Mouse (Mus musculus) splenic B cell, adult 2 months (primary cell): ENCODE results near the gene Nwd2.
A peak's percentile ranks its signal among the peaks of the same experiment; 100 is the strongest.

ENCODE experiments used
- DNase-seq: peaks from one replicate; pipeline ENCODE4 v3.0.0-alpha.2; 2011; ENCODE audit warnings: low read depth, low spot score
- H3K27me3 ChIP-seq: 2 replicates; pipeline ENCODE4 v1.6.1; 2012; ENCODE audit warnings: mild to moderate bottlenecking, low read length, moderate library complexity, mixed read lengths; ENCODE audit not compliant: control insufficient read depth, poor library complexity, insufficient read depth, severe bottlenecking
- H3K36me3 ChIP-seq: 2 replicates; pipeline ENCODE4 v1.6.1; 2012; ENCODE audit warnings: mild to moderate bottlenecking, low read length, moderate library complexity, mixed read lengths; ENCODE audit not compliant: control insufficient read depth, poor library complexity, insufficient read depth, severe bottlenecking

The Nwd2 gene

DNA sequence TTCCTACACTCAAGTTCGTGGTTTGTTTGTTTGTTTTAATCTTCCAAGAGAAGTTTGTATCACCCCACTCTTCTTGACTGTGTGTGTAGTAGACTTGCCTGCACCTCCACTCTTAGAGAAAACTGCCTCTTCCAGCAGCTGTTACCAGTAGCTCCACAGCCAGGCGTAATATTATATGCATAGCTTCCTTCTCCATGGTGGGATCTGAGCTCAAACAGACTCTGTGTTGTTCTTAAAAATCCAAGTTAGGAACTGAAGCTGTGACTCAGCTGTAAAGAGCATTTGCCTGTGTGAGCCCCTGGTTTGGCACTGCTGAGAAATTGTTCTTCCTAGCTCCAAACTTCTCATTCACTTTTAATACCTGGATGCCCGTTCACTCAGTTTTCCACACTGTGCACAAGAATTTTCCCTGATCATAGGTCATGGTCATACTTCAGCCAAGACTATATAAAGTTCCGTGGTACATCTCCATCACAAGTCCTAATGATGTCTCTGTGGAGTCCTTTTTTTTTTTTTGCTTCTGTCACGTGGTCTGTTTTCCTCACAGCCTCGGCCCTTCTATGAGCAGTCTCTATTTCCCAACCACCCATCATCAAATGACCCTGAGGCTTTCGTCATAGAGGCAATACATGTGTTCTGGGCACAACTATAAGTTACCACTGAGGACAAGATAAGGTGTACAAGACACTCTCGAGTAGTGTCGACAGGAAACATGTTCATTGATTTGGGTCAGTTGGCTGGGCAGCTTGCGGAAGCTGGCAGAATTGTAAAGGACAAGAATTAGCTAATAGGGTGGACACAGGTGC lies 179.7 kb downstream of the Nwd2 start:
- no peak for DNase-seq
- H3K27me3 ChIP-seq = no peaks in the 10 kb centered on the region

DNA sequence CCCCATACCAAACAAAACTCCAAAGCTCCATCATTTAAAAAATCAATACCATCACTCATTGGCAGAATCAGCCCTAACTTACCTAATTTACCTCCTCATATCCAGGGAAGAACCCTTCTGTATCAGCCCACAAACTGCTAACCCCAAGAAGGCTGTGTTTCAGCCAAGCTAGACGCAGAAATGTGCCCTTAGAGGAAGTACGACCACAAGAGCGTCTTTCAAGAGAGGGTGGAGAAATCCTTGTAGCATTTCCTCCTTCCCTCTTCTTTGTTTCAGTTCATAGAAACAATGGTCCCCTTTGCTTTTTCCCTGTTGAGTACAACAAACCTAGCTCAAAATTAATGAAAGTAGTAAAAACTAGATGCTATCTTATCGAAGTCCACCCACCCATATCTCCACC lies 182.2 kb downstream of the Nwd2 start:
- peak; percentile 56 for DNase-seq
- no peaks in the 10 kb centered on the region for H3K36me3 ChIP-seq
- no peaks in the 10 kb centered on the region for H3K27me3 ChIP-seq

More for the DNA sequence above, 179.7 kb downstream of the Nwd2 start:
- no peaks in the 10 kb centered on the region for H3K36me3 ChIP-seq

- no peak for DNase-seq
- Histone ChIP-seq H3K36me3 (no peaks in the 10 kb centered on the region), H3K27me3 (no peaks in the 10 kb centered on the region)
Measured at GRCm38 (mm10) chr5:63833955-63834354, 185.1 kb downstream of the Nwd2 start.

DNA sequence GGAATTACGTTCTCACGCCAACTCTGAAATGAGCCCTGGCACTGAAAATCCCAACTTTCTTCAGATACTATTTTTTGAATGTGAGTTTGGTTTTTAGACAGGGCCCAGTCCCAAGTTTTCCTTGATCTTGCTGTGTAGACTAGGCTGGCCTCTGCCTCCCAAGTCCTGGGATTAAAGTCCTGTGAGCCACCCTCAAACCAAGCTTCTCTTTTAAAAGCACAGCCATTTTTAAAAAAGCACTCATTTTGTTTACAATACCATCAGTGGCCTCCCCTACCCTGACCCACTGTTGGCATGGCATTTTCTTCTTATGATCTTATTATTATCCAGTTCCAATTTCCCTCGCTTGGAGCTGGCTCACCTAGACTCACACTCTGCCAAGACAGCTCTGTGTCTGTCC lies 185.5 kb downstream of the Nwd2 start:
- DNase-seq = no peak
- H3K36me3 ChIP-seq = no peaks in the 10 kb centered on the region
- H3K27me3 ChIP-seq = no peaks in the 10 kb centered on the region

DNA sequence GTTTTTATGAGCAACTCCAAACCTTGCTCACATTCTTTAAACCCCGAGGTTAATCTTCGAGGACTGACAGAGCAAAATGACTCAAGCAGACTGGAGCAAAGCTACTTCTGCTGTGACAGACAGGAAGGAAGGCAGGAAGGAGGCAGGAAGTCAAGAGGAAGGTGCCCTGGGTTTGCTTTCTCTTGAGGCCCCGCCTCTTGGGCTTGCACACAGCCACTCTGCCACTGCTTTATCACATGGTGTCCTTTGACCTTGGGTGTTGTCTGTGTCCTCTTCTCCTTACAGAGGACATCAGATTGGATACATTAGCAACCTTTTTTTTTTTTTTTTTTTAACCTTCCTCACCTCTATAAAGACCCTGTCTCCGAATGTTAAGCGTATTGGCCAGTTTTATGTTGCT lies 188.2 kb downstream of the Nwd2 start:
- no peaks in the 10 kb centered on the region for H3K27me3 ChIP-seq
- H3K36me3 ChIP-seq = no peaks in the 10 kb centered on the region
- DNase-seq = peak; percentile 44

DNA sequence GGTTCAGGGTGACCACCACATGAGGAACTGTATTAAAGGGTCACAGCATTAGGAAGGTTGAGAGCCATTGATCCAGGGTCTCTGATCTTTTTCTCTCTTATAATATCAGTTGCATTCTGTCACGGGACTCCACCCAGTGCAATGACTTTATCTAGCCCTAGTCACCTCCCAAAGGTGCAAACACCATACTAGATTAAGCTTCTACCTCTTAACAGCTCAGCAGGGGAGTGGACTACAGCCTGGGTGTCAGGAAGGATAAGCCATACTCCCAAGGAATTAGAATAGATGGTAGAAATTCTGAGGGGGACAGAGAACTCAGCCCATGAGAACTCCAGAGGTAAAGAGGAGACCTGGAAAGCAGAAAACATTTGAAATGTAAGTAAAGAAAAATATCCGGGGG lies 188.9 kb downstream of the Nwd2 start:
- H3K36me3 ChIP-seq = no peaks in the 10 kb centered on the region
- DNase-seq = no peak
- H3K27me3 ChIP-seq = no peaks in the 10 kb centered on the region

- no peaks in the 10 kb centered on the region for H3K36me3 ChIP-seq
- H3K27me3 ChIP-seq = no peaks in the 10 kb centered on the region
- no peak for DNase-seq
Measured at GRCm38 (mm10) chr5:63839801-63840416, 191.0 kb downstream of the Nwd2 start.

- DNase-seq = no peak
- no peaks in the 10 kb centered on the region for H3K36me3 ChIP-seq
- no peaks in the 10 kb centered on the region for H3K27me3 ChIP-seq
Measured at GRCm38 (mm10) chr5:63847080-63847479, 198.2 kb downstream of the Nwd2 start.

DNA sequence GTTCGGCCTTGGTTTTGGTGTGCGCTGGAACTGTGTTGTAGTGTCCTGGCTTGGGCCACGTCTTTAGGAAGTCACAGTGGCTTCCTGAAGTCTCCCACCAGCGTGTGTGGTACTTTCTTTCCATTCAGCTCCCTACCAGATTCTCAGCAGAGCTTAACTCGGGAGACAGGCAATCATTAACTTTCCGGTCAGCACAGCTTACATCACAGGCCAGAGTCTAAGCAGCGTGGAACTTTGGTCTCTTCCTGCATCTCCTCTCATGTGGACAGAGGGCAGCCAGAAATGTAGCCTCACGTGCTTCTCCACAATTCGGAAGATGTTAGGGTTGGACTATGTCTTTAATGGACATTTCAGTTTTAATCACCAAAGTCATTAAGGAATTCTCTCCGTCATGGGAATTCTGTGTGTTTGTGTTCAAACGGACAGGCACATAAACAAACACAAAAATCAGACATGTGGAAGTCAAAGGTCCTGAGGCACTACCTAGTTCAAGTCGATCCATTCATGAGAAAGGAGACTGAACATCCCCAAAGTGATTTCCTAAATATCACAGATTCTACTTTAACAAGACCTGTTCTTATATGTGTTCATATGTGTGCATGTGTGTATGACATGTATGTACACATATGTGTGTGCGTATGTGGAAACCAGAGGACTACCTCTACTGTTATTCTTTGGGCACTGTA lies 198.8 kb downstream of the Nwd2 start:
- no peaks in the 10 kb centered on the region for H3K36me3 ChIP-seq
- DNase-seq = no peak
- no peaks in the 10 kb centered on the region for H3K27me3 ChIP-seq

DNA sequence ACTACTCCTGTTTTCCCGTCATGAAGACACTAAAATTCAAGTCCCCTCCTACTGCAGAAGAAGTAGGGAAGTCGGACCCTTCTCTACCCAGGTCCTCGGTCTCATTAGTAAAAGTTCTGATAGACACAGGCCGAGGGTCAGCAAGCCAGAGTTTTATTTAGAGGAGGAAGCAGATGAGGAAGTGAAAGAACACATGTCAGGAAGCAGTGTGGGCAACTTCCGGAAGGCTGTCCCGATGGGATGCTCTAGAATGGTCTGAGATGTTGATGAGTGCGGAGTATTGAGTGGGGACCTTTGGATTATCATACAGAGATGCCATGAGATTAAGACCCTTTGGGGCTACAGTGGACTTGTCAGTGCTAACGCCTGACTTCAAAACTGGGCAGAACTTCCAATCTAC lies 210.0 kb downstream of the Nwd2 start:
- Histone ChIP-seq H3K27me3 (no peaks in the 10 kb centered on the region), H3K36me3 (no peaks in the 10 kb centered on the region)
- DNase-seq = peak; percentile 32
